Mouse (Mus musculus) liver, embryonic 16.5 days (tissue): Measurements from ENCODE around the gene Ksr2. TPM values are rescaled to one million over a fixed set of nuclear protein-coding genes. Genes with fewer than 3 reads are reported as not detected.

Experiments used
- ATAC-seq: fragments of 200-750 bp; cut with Nextera tagmentation; 2 replicates; pipeline ENCODE4 v1.8.0; 2017; ENCODE audit warnings: low read depth, mild to moderate bottlenecking, moderate number of reproducible peaks, moderate library complexity
- H3K27ac ChIP-seq: fragments of 300-500 bp; sonication (generic); 2 replicates; pipeline ENCODE4 v1.5.1; 2014; ENCODE audit warnings: mild to moderate bottlenecking, low read length
- H3K27me3 ChIP-seq: fragments of 300-500 bp; sonication (generic); 2 replicates; pipeline ENCODE4 v1.6.1; 2014; ENCODE audit warnings: low read depth, low read length, mixed read lengths; ENCODE audit not compliant: control insufficient read depth, insufficient read depth
- H3K36me3 ChIP-seq: fragments of 300-500 bp; sonication (generic); 2 replicates; pipeline ENCODE4 v1.6.1; 2014; ENCODE audit warnings: mild to moderate bottlenecking; ENCODE audit not compliant: control insufficient read depth, insufficient read depth
- H3K4me1 ChIP-seq: fragments of 300-500 bp; sonication (generic); 2 replicates; pipeline ENCODE4 v1.6.1; 2014; ENCODE audit warnings: low read depth, low read length, mixed read lengths; ENCODE audit not compliant: control insufficient read depth
- H3K4me2 ChIP-seq: fragments of 300-500 bp; sonication (generic); 2 replicates; pipeline ENCODE4 v1.6.1; 2014; ENCODE audit warnings: low read depth, low read length, mixed read lengths
- H3K4me3 ChIP-seq: fragments of 300-500 bp; sonication (generic); 2 replicates; pipeline ENCODE4 v1.5.1; 2014; ENCODE audit warnings: low read depth, mild to moderate bottlenecking, low read length
- H3K9ac ChIP-seq: fragments of 300-500 bp; sonication (generic); 2 replicates; pipeline ENCODE4 v1.6.1; 2014; ENCODE audit warnings: low read depth, low read length
- H3K9me3 ChIP-seq: fragments of 300-500 bp; sonication (generic); replicated peaks from 2 replicates; pipeline ENCODE4 v1.6.1; 2016; ENCODE audit warnings: low read length; ENCODE audit not compliant: control insufficient read depth
- WGBS: fragments of 180-500 bp; shearing (Covaris S2); extraction: QIAGEN DNeasy Blood & Tissue Kit; methylation state at CpG from one replicate; pipeline ENCODE4 v1.1.7; 2014; ENCODE audit not compliant: insufficient replicate concordance; 5-methylcytosine and 5-hydroxymethylcytosine counted together
- polyA plus RNA-seq: library from polyadenylated mRNA; unstranded; fragments of >200 nt; fragmentation: Nextera tagmentation; extraction: Ambion mirVana; gene quantifications from 2 replicates; pipeline ENCODE4 v1.2.1, GENCODE M21; 2015

Ksr2 gene
- polyA plus RNA-seq, 1 experiment from 2014 or later, result 0.06 TPM

GRCm38 (mm10) chr5:117723316-117723715, 309.5 kb downstream of the Ksr2 start:
- H3K36me3 ChIP-seq, result no peaks in the 10 kb centered on the region
- no peaks in the 10 kb centered on the region for H3K4me1 ChIP-seq
- no peaks in the 10 kb centered on the region; the same call in 1 of the 2 replicates for H3K9me3 ChIP-seq
- H3K27ac ChIP-seq, result no peak overlapping the region
- H3K27me3 ChIP-seq, result no peaks in the 10 kb centered on the region
- 70% methylated on average over 4 of the region's 4 CpGs for WGBS
- no peak overlapping the region for H3K4me2 ChIP-seq
- no peak for ATAC-seq
- H3K4me3 ChIP-seq, result no peak overlapping the region
- H3K9ac ChIP-seq, result no peak overlapping the region

- H3K4me2 ChIP-seq, result no peak overlapping the region
- H3K4me1 ChIP-seq, result no peaks in the 10 kb centered on the region
- H3K27ac ChIP-seq, result no peak overlapping the region
- ATAC-seq, result no peak
- no peaks in the 10 kb centered on the region for H3K27me3 ChIP-seq
- no peaks in the 10 kb centered on the region; the same call in 1 of the 2 replicates for H3K9me3 ChIP-seq
- no peaks in the 10 kb centered on the region for H3K36me3 ChIP-seq
- H3K9ac ChIP-seq, result no peak overlapping the region
- no peak overlapping the region for H3K4me3 ChIP-seq
- WGBS, result 58% methylated on average over 6 of the region's 6 CpGs
Measured at GRCm38 (mm10) chr5:117726548-117726947, 312.7 kb downstream of the Ksr2 start.

- ATAC-seq, result peak; percentile 51
- 55% methylated on average over 7 of the region's 7 CpGs for WGBS
- Histone ChIP-seq H3K4me1 (no peaks in the 10 kb centered on the region), H3K9ac (no peak overlapping the region), H3K4me3 (no peak overlapping the region), H3K9me3 (no peaks in the 10 kb centered on the region; the same call in 1 of the 2 replicates), H3K27ac (no peak overlapping the region), H3K36me3 (no peaks in the 10 kb centered on the region), H3K4me2 (no peak overlapping the region), H3K27me3 (no peaks in the 10 kb centered on the region)
Measured at GRCm38 (mm10) chr5:117727138-117727537, 313.3 kb downstream of the Ksr2 start.

- no peak overlapping the region for H3K4me3 ChIP-seq
- no peaks in the 10 kb centered on the region for H3K4me1 ChIP-seq
- H3K9me3 ChIP-seq, result no peaks in the 10 kb centered on the region
- ATAC-seq, result no peak
- no peaks in the 10 kb centered on the region for H3K36me3 ChIP-seq
- H3K27me3 ChIP-seq, result no peaks in the 10 kb centered on the region
- no peak overlapping the region for H3K4me2 ChIP-seq
- no peak overlapping the region for H3K27ac ChIP-seq
- no peak overlapping the region for H3K9ac ChIP-seq
- 53% methylated on average over 6 of the region's 6 CpGs for WGBS
Measured at GRCm38 (mm10) chr5:117731311-117731710, 317.5 kb downstream of the Ksr2 start.

- no peak overlapping the region for H3K9ac ChIP-seq
- no peak overlapping the region for H3K4me2 ChIP-seq
- WGBS, result 51% methylated on average over 11 of the region's 11 CpGs
- no peaks in the 10 kb centered on the region; the same call in 1 of the 2 replicates for H3K9me3 ChIP-seq
- ATAC-seq, result no peak
- H3K27ac ChIP-seq, result no peak overlapping the region
- no peaks in the 10 kb centered on the region for H3K4me1 ChIP-seq
- H3K4me3 ChIP-seq, result no peak overlapping the region
- H3K36me3 ChIP-seq, result no peaks in the 10 kb centered on the region
- no peaks in the 10 kb centered on the region for H3K27me3 ChIP-seq
Measured at GRCm38 (mm10) chr5:117744654-117745178, 330.9 kb downstream of the Ksr2 start.

GRCm38 (mm10) chr5:117749353-117749752, 335.6 kb downstream of the Ksr2 start:
- H3K9ac ChIP-seq, result no peak overlapping the region
- H3K9me3 ChIP-seq, result no peaks in the 10 kb centered on the region; the same call in 1 of the 2 replicates
- no peak overlapping the region for H3K4me2 ChIP-seq
- no peaks in the 10 kb centered on the region for H3K27me3 ChIP-seq
- ATAC-seq, result no peak
- WGBS, result 39% methylated on average over 5 of the region's 5 CpGs
- no peaks in the 10 kb centered on the region for H3K4me1 ChIP-seq
- no peaks in the 10 kb centered on the region for H3K36me3 ChIP-seq
- no peak overlapping the region for H3K27ac ChIP-seq
- no peak overlapping the region for H3K4me3 ChIP-seq

- no peaks in the 10 kb centered on the region; the same call in 1 of the 2 replicates for H3K9me3 ChIP-seq
Measured at GRCm38 (mm10) chr5:117757696-117758482, 344.1 kb downstream of the Ksr2 start.

GRCm38 (mm10) chr5:117761181-117761832, 347.5 kb downstream of the Ksr2 start:
- H3K4me3 ChIP-seq, result no peak overlapping the region
- H3K27ac ChIP-seq, result no peak overlapping the region
- H3K36me3 ChIP-seq, result no peaks in the 10 kb centered on the region
- no peak overlapping the region for H3K4me2 ChIP-seq
- no peaks in the 10 kb centered on the region for H3K4me1 ChIP-seq
- no peaks in the 10 kb centered on the region; the same call in 1 of the 2 replicates for H3K9me3 ChIP-seq
- no peaks in the 10 kb centered on the region for H3K27me3 ChIP-seq
- ATAC-seq, result no peak
- WGBS, result 53% methylated on average over 9 of the region's 9 CpGs
- H3K9ac ChIP-seq, result no peak overlapping the region

More at GRCm38 (mm10) chr5:117757696-117758482, 344.1 kb downstream of the Ksr2 start:
- no peak overlapping the region for H3K27ac ChIP-seq
- no peak overlapping the region for H3K9ac ChIP-seq
- H3K4me1 ChIP-seq, result no peaks in the 10 kb centered on the region
- H3K4me3 ChIP-seq, result no peak overlapping the region
- no peak overlapping the region for H3K4me2 ChIP-seq
- ATAC-seq, result no peak
- WGBS, result 46% methylated on average over 12 of the region's 12 CpGs
- H3K27me3 ChIP-seq, result no peaks in the 10 kb centered on the region
- H3K36me3 ChIP-seq, result no peaks in the 10 kb centered on the region

- no peak overlapping the region for H3K4me3 ChIP-seq
- WGBS, result 68% methylated on average over 9 of the region's 9 CpGs
- no peak overlapping the region for H3K27ac ChIP-seq
- no peaks in the 10 kb centered on the region for H3K27me3 ChIP-seq
- ATAC-seq, result no peak
- no peak overlapping the region for H3K9ac ChIP-seq
- H3K36me3 ChIP-seq, result no peaks in the 10 kb centered on the region
- H3K4me1 ChIP-seq, result no peaks in the 10 kb centered on the region
- H3K9me3 ChIP-seq, result no peaks in the 10 kb centered on the region; the same call in 1 of the 2 replicates
- H3K4me2 ChIP-seq, result no peak overlapping the region
Measured at GRCm38 (mm10) chr5:117764496-117764895, 350.7 kb downstream of the Ksr2 start.
